Comparison of ENCODE assay signal across 33 mouse cellular contexts in genomic region chr11:66934428-66935173, GRCm38 (mm10). TPM values are rescaled to one million over a fixed set of nuclear protein-coding genes. Genes with fewer than 3 reads are reported as not detected.
DNase-seq lines count a peak whose midpoint lies in the region; ATAC-seq lines count a peak whose summit lies in the region.
"Had no signal": no experiment of that assay in that cellular context is flagged by ENCODE, and none has a peak within 500 bp of the region (broad histone marks: within the 10 kb centered on the region; RNA-seq: fewer than 3 reads in every experiment).

No protein-coding gene starts in this region.

- H3K4me2 ChIP-seq in kidney, embryonic 14.5 days (replicated peaks; ENCODE audit: low read depth, low read length) = no peak overlapping the region
- H3K4me2 ChIP-seq in intestine, embryonic 14.5 days (ENCODE audit: low read length) = no peak overlapping the region
- H3K4me2 ChIP-seq in stomach, embryonic 15.5 days = no peak overlapping the region
- no peak overlapping the region for H3K4me2 ChIP-seq in hindbrain, embryonic 12.5 days (replicated peaks)
- no peak overlapping the region for H3K4me2 ChIP-seq in midbrain, embryonic 11.5 days
- H3K4me2 ChIP-seq: embryonic facial prominence, embryonic 13.5 days; forebrain, embryonic 12.5 days; liver, embryonic 15.5 days; lung, embryonic 15.5 days; midbrain, embryonic 12.5 days; neural tube, embryonic 12.5 days had no signal

- H3K27me3 ChIP-seq in kidney, embryonic 14.5 days (ENCODE audit: control insufficient read depth, insufficient read depth, low read length) = no peaks in the 10 kb centered on the region
- no peaks in the 10 kb centered on the region for H3K27me3 ChIP-seq in intestine, embryonic 14.5 days (replicated peaks; ENCODE audit: control insufficient read depth, insufficient read depth, low read length)
- no peaks in the 10 kb centered on the region for H3K27me3 ChIP-seq in stomach, embryonic 15.5 days (replicated peaks)
- no peaks in the 10 kb centered on the region for H3K27me3 ChIP-seq in hindbrain, embryonic 12.5 days
- H3K27me3 ChIP-seq in midbrain, embryonic 11.5 days (ENCODE audit: control insufficient read depth, insufficient read depth, low read length) = no peaks in the 10 kb centered on the region
- H3K27me3 ChIP-seq: embryonic facial prominence, embryonic 13.5 days; forebrain, embryonic 12.5 days; liver, embryonic 15.5 days; lung, embryonic 15.5 days; midbrain, embryonic 12.5 days; neural tube, embryonic 12.5 days had no signal

- no peak for ATAC-seq in kidney, embryonic 14.5 days (ENCODE audit: low FRiP score, low TSS enrichment)
- ATAC-seq in intestine, embryonic 14.5 days (replicated peaks; ENCODE audit: low FRiP score, low TSS enrichment, low read depth) = peak; percentile 43; the same call in 1 of the 2 replicates
- peak; percentile 43; the same call in 1 of the 2 replicates for ATAC-seq in stomach, embryonic 15.5 days (ENCODE audit: insufficient read depth, low FRiP score, low read depth)
- ATAC-seq in hindbrain, embryonic 12.5 days (ENCODE audit: low FRiP score) = no peak
- ATAC-seq in midbrain, embryonic 11.5 days (ENCODE audit: low FRiP score) = no peak
- ATAC-seq: forebrain, postnatal 0 days; hindbrain, postnatal 0 days had no signal

- no peak overlapping the region for H3K27ac ChIP-seq in kidney, embryonic 14.5 days (ENCODE audit: low read depth, low read length)
- H3K27ac ChIP-seq in intestine, embryonic 14.5 days (ENCODE audit: low read depth) = no peak overlapping the region
- H3K27ac ChIP-seq in stomach, embryonic 15.5 days = no peak overlapping the region
- no peak overlapping the region for H3K27ac ChIP-seq in hindbrain, embryonic 12.5 days
- H3K27ac ChIP-seq in midbrain, embryonic 11.5 days (ENCODE audit: low read depth, low read length) = no peak overlapping the region
- H3K27ac ChIP-seq: embryonic facial prominence, embryonic 13.5 days; forebrain, embryonic 12.5 days; hindbrain, embryonic 10.5 days; hindbrain, postnatal 0 days; liver, embryonic 15.5 days; lung, embryonic 15.5 days; midbrain, embryonic 12.5 days; neural tube, embryonic 12.5 days had no signal

- H3K9me3 ChIP-seq in kidney, embryonic 14.5 days (ENCODE audit: control insufficient read depth, low read length) = no peaks in the 10 kb centered on the region
- H3K9me3 ChIP-seq in intestine, embryonic 14.5 days (ENCODE audit: control insufficient read depth, low read length) = no peaks in the 10 kb centered on the region
- H3K9me3 ChIP-seq in stomach, embryonic 15.5 days = no peaks in the 10 kb centered on the region
- H3K9me3 ChIP-seq in hindbrain, embryonic 12.5 days (replicated peaks) = no peaks in the 10 kb centered on the region
- no peaks in the 10 kb centered on the region for H3K9me3 ChIP-seq in midbrain, embryonic 11.5 days (ENCODE audit: control insufficient read depth, low read length)
- H3K9me3 ChIP-seq: embryonic facial prominence, embryonic 13.5 days; forebrain, embryonic 12.5 days; hindbrain, embryonic 10.5 days; liver, embryonic 15.5 days; lung, embryonic 15.5 days; midbrain, embryonic 12.5 days; neural tube, embryonic 12.5 days had no signal

- no peak overlapping the region for H3K4me3 ChIP-seq in kidney, embryonic 14.5 days (ENCODE audit: low read length)
- H3K4me3 ChIP-seq in intestine, embryonic 14.5 days (ENCODE audit: low read depth, low read length) = no peak overlapping the region
- no peak overlapping the region for H3K4me3 ChIP-seq in stomach, embryonic 15.5 days (replicated peaks)
- H3K4me3 ChIP-seq in hindbrain, embryonic 12.5 days = no peak overlapping the region
- H3K4me3 ChIP-seq in midbrain, embryonic 11.5 days (ENCODE audit: low read depth, low read length) = no peak overlapping the region
- H3K4me3 ChIP-seq: embryonic facial prominence, embryonic 13.5 days; erythroblast, embryonic 14.5 days; forebrain, embryonic 12.5 days; hindbrain, embryonic 10.5 days; liver, embryonic 15.5 days; lung, embryonic 15.5 days; midbrain, embryonic 12.5 days; myocyte; neural tube, embryonic 12.5 days had no signal

- no peaks in the 10 kb centered on the region for H3K4me1 ChIP-seq in kidney, embryonic 14.5 days (ENCODE audit: control insufficient read depth, insufficient read depth, low read length)
- H3K4me1 ChIP-seq in intestine, embryonic 14.5 days (replicated peaks; ENCODE audit: control insufficient read depth, insufficient read depth, low read length) = no peaks in the 10 kb centered on the region
- no peaks in the 10 kb centered on the region for H3K4me1 ChIP-seq in stomach, embryonic 15.5 days
- H3K4me1 ChIP-seq in hindbrain, embryonic 12.5 days = no peaks in the 10 kb centered on the region
- no peaks in the 10 kb centered on the region for H3K4me1 ChIP-seq in midbrain, embryonic 11.5 days (ENCODE audit: control insufficient read depth, insufficient read depth, low read length)
- H3K4me1 ChIP-seq: embryonic facial prominence, embryonic 13.5 days; forebrain, embryonic 12.5 days; hindbrain, embryonic 10.5 days; liver, embryonic 15.5 days; lung, embryonic 15.5 days; midbrain, embryonic 12.5 days; neural tube, embryonic 12.5 days had no signal

- peak; percentile 41 for DNase-seq in kidney, adult 18-20 months
- DNase-seq in intestine, embryonic 14.5 days (ENCODE audit: low spot score) = no peak
- DNase-seq in kidney, postnatal 10 days = peak; percentile 11
- no peak for DNase-seq in thymus, postnatal 36 days
- no peak for DNase-seq in midbrain, embryonic 11.5 days (ENCODE audit: low spot score, missing footprints)
- DNase-seq: adrenal gland, postnatal 10 days; cerebellum, adult 11-12 months; cerebellum, adult 9-11 months; embryo, embryonic 11 days; forebrain, postnatal 0 days; heart, postnatal 14 days; layer of hippocampus, postnatal 36 days; liver; lung, postnatal 36 days; right cerebral cortex, postnatal 4 days; thymus, postnatal 14 days had no signal

- H3K9ac ChIP-seq in kidney, embryonic 14.5 days (ENCODE audit: low read depth, low read length) = no peak overlapping the region
- no peak overlapping the region for H3K9ac ChIP-seq in intestine, embryonic 14.5 days (ENCODE audit: low read length)
- H3K9ac ChIP-seq in stomach, embryonic 15.5 days = no peak overlapping the region
- H3K9ac ChIP-seq in hindbrain, embryonic 12.5 days = no peak overlapping the region
- H3K9ac ChIP-seq in midbrain, embryonic 11.5 days (ENCODE audit: low read length) = no peak overlapping the region
- H3K9ac ChIP-seq: embryonic facial prominence, embryonic 13.5 days; forebrain, embryonic 12.5 days; forebrain, postnatal 0 days; liver, embryonic 15.5 days; lung, embryonic 15.5 days; midbrain, embryonic 12.5 days; neural tube, embryonic 12.5 days had no signal

- H3K36me3 ChIP-seq in kidney, embryonic 14.5 days (ENCODE audit: control insufficient read depth, insufficient read depth, low read length) = no peaks in the 10 kb centered on the region
- no peaks in the 10 kb centered on the region for H3K36me3 ChIP-seq in intestine, embryonic 14.5 days (ENCODE audit: control insufficient read depth, insufficient read depth, low read length)
- H3K36me3 ChIP-seq in stomach, embryonic 15.5 days = no peaks in the 10 kb centered on the region
- H3K36me3 ChIP-seq in hindbrain, embryonic 12.5 days = no peaks in the 10 kb centered on the region
- no peaks in the 10 kb centered on the region for H3K36me3 ChIP-seq in midbrain, embryonic 11.5 days (ENCODE audit: control insufficient read depth, insufficient read depth, low read length)
- H3K36me3 ChIP-seq: embryonic facial prominence, embryonic 13.5 days; forebrain, embryonic 12.5 days; G1E; hindbrain, embryonic 10.5 days; liver, embryonic 15.5 days; lung, embryonic 15.5 days; midbrain, embryonic 12.5 days; neural tube, embryonic 12.5 days had no signal

- WGBS in kidney, embryonic 14.5 days = 66% methylated on average over 7 of the region's 7 CpGs
- WGBS in intestine, embryonic 14.5 days = 71% methylated on average over 7 of the region's 7 CpGs
- 61% methylated on average over 7 of the region's 7 CpGs for WGBS in stomach, embryonic 15.5 days
- 87% methylated on average over 7 of the region's 7 CpGs for WGBS in hindbrain, embryonic 12.5 days
- WGBS in midbrain, embryonic 11.5 days = 88% methylated on average over 7 of the region's 7 CpGs

RNA-seq across cellular contexts. Expression of gene Tmem238l, which starts 21.8 kb away (rescaled TPM):
- polyA plus RNA-seq in kidney, embryonic 14.5 days (2014; fragmentation: Nextera tagmentation; extraction: Ambion mirVana) = not detected in 2 replicates
- 0.67 and 0.68 TPM in 2 replicates for polyA plus RNA-seq in intestine, embryonic 14.5 days (2014; fragmentation: Nextera tagmentation; extraction: Ambion mirVana)
- 0.57 and 0.77 TPM in 2 replicates for polyA plus RNA-seq in stomach, embryonic 15.5 days (2015; fragmentation: Nextera tagmentation; extraction: Ambion mirVana)
- not detected in 2 replicates for polyA plus RNA-seq in hindbrain, embryonic 12.5 days (2016; fragmentation: Nextera tagmentation; extraction: Ambion mirVana)
- not detected in 2 replicates for polyA plus RNA-seq in midbrain, embryonic 11.5 days (2014; fragmentation: Nextera tagmentation; extraction: Ambion mirVana)
- polyA plus RNA-seq: embryonic facial prominence, embryonic 13.5 days; erythroblast, embryonic 14.5 days; forebrain, embryonic 12.5 days; forebrain, postnatal 0 days; G1E; heart, embryonic 14.5 days; hindbrain, embryonic 10.5 days; hindbrain, postnatal 0 days; limb, embryonic 11.5 days; liver, embryonic 15.5 days; lung, embryonic 15.5 days; midbrain, embryonic 12.5 days; midbrain, postnatal 0 days; myocyte; neural tube, embryonic 12.5 days had no signal

RNA-seq across cellular contexts. Expression of gene Pirt, which starts 22.8 kb away (rescaled TPM):
- polyA plus RNA-seq in kidney, embryonic 14.5 days (2014; fragmentation: Nextera tagmentation; extraction: Ambion mirVana) = 0.22 and 0.23 TPM in 2 replicates
- polyA plus RNA-seq in intestine, embryonic 14.5 days (2014; fragmentation: Nextera tagmentation; extraction: Ambion mirVana) = 5.6 and 6.0 TPM in 2 replicates
- polyA plus RNA-seq in stomach, embryonic 15.5 days (2015; fragmentation: Nextera tagmentation; extraction: Ambion mirVana) = 4.9 and 5.6 TPM in 2 replicates
- 5.7 and 6.7 TPM in 2 replicates for polyA plus RNA-seq in hindbrain, embryonic 12.5 days (2016; fragmentation: Nextera tagmentation; extraction: Ambion mirVana)
- 0.40 and 0.60 TPM in 2 replicates for polyA plus RNA-seq in midbrain, embryonic 11.5 days (2014; fragmentation: Nextera tagmentation; extraction: Ambion mirVana)
- polyA plus RNA-seq: G1E; limb, embryonic 11.5 days; liver, embryonic 15.5 days; myocyte had no signal

Comparison
In these comparisons a context has a peak if more than half of its experiments do, and no peak if none do; other contexts are left out.
1. DNase-seq: peak in kidney, adult 18-20 months (single experiment) and kidney, postnatal 10 days (single experiment); none in intestine, embryonic 14.5 days (single experiment), thymus, postnatal 36 days (0 of 2) and midbrain, embryonic 11.5 days (single experiment).
2. ATAC-seq: peak in intestine, embryonic 14.5 days (single experiment) and stomach, embryonic 15.5 days (single experiment); none in kidney, embryonic 14.5 days (single experiment), hindbrain, embryonic 12.5 days (single experiment) and midbrain, embryonic 11.5 days (single experiment).